9 mouse cellular contexts compared by ENCODE assay signal in genomic region chr14:121634736-121635430, GRCm38 (mm10).
A peak's percentile ranks its signal among the peaks of the same experiment; 100 is the strongest.
DNase-seq lines count a peak whose midpoint lies in the region.
"Had no signal": no experiment of that assay in that cellular context is flagged by ENCODE, and none has a peak within 500 bp of the region (broad histone marks: within the 10 kb centered on the region; RNA-seq: fewer than 3 reads in every experiment).

No protein-coding gene starts in this region.

- peak; percentile 43 to 53 for DNase-seq in frontal cortex, postnatal 10 days (ENCODE audit: low spot score in 2 of 2)
- no peak for DNase-seq in frontal cortex, adult 2 months (ENCODE audit: extremely low spot score in 1 of 2, low spot score in 1 of 2)
- DNase-seq in layer of hippocampus, postnatal 10 days (ENCODE audit: low spot score in 2 of 2) = peak; percentile 64 to 66
- no peak for DNase-seq in layer of hippocampus, postnatal 36 days
- peak; percentile 93 for DNase-seq in brain, adult 2 months (ENCODE audit: low read depth, low spot score)
- peak; percentile 88 to 90 for DNase-seq in cerebellum, postnatal 36 days
- no peak for DNase-seq in embryo, embryonic 11 days
- no peak for DNase-seq in yolk sac, embryonic 10.5 days (ENCODE audit: low spot score)
- DNase-seq: liver, embryonic 13.5 days had no signal

Comparison
In these comparisons a context has a peak if more than half of its experiments do, and no peak if none do; other contexts are left out.
1. DNase-seq: peak in frontal cortex, postnatal 10 days (2 of 2), layer of hippocampus, postnatal 10 days (2 of 2), brain, adult 2 months (single experiment) and cerebellum, postnatal 36 days (2 of 2); none in frontal cortex, adult 2 months (0 of 2), layer of hippocampus, postnatal 36 days (0 of 2), embryo, embryonic 11 days (single experiment) and yolk sac, embryonic 10.5 days (single experiment).